Mouse (Mus musculus) forebrain, embryonic 16.5 days (tissue): ENCODE measurements at regions not wholly inside any gene's neighbourhood (a gene's known extent, or its start where the extent isn't known, plus 50 kb on each side); places are given as distances from the start of the nearest gene placed in this dataset.

ENCODE experiments used
- ATAC-seq: fragments of 200-750 bp; cut with Nextera tagmentation; 2 replicates; pipeline ENCODE4 v1.8.0; 2017; ENCODE audit warnings: mild to moderate bottlenecking, moderate library complexity
- H3K27ac ChIP-seq: fragments of 300-500 bp; sonication (generic); 2 replicates; pipeline ENCODE4 v1.5.1; 2014; ENCODE audit warnings: low read length, control low read depth
- H3K27me3 ChIP-seq: fragments of 300-500 bp; sonication (generic); replicated peaks from 2 replicates; pipeline ENCODE4 v1.6.1; 2014; ENCODE audit warnings: low read length; ENCODE audit not compliant: control insufficient read depth, insufficient read depth
- H3K36me3 ChIP-seq: fragments of 300-500 bp; sonication (generic); 2 replicates; pipeline ENCODE4 v1.6.1; 2014; ENCODE audit not compliant: control insufficient read depth, insufficient read depth
- H3K4me1 ChIP-seq: fragments of 300-500 bp; sonication (generic); replicated peaks from 2 replicates; pipeline ENCODE4 v1.6.1; 2014; ENCODE audit warnings: low read length; ENCODE audit not compliant: control insufficient read depth, insufficient read depth
- H3K4me2 ChIP-seq: fragments of 300-500 bp; sonication (generic); 2 replicates; pipeline ENCODE4 v1.6.1; 2014; ENCODE audit warnings: mild to moderate bottlenecking, low read length, control low read depth
- H3K4me3 ChIP-seq: fragments of 300-500 bp; sonication (generic); replicated peaks from 2 replicates; pipeline ENCODE4 v1.5.1; 2014; ENCODE audit warnings: mild to moderate bottlenecking, low read length, control low read depth
- H3K9ac ChIP-seq: fragments of 300-500 bp; sonication (generic); replicated peaks from 2 replicates; pipeline ENCODE4 v1.6.1; 2014; ENCODE audit warnings: low read depth, low read length, control low read depth
- H3K9me3 ChIP-seq: fragments of 300-500 bp; sonication (generic); 2 replicates; pipeline ENCODE4 v1.6.1; 2016; ENCODE audit warnings: low read length; ENCODE audit not compliant: control insufficient read depth
- WGBS: fragments of 180-500 bp; shearing (Covaris S2); extraction: QIAGEN DNeasy Blood & Tissue Kit; methylation state at CpG from one replicate; pipeline ENCODE4 v1.1.7; 2014; 5-methylcytosine and 5-hydroxymethylcytosine counted together

- Histone ChIP-seq H3K27ac (no peak overlapping the region), H3K36me3 (no peaks in the 10 kb centered on the region), H3K4me1 (peaks cover 6% of the 10 kb centered on the region; the same call in 1 of the 2 replicates), H3K4me2 (no peak overlapping the region), H3K9me3 (no peaks in the 10 kb centered on the region), H3K4me3 (no peak overlapping the region), H3K9ac (no peak overlapping the region), H3K27me3 (no peaks in the 10 kb centered on the region)
- peak; percentile 54 for ATAC-seq
- 33% methylated on average over 1 of the region's 1 CpGs for WGBS
Measured at GRCm38 (mm10) chr1:111355435-111355834, 378.1 kb upstream of the Cdh19 start.

DNA sequence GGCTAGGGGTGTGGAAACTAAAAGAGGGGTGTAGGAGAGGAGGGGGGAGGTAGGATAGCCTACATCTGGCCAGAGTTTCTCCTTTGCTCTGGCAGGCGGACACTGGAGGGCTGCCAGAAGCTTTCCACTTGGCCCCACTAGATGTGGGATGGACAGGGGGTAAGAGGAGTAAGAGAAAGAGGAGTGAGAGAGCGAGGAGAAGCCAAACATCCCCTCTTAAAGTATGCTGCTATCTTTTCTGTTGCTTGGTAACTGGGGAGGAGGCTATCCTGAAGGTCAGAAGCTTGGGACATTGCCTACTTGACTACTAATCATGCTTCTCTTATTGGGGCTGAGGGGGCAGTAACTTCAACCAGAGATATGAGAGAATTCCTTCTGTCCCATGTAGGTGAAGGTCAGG is 360.5 kb upstream of the Cdh19 start:
- H3K27ac ChIP-seq, result no peak overlapping the region
- H3K27me3 ChIP-seq, result no peaks in the 10 kb centered on the region
- H3K4me3 ChIP-seq, result no peak overlapping the region
- no peaks in the 10 kb centered on the region for H3K36me3 ChIP-seq
- WGBS, result 64% methylated on average over 2 of the region's 2 CpGs
- H3K9me3 ChIP-seq, result no peaks in the 10 kb centered on the region
- H3K9ac ChIP-seq, result no peak overlapping the region
- H3K4me1 ChIP-seq, result no peaks in the 10 kb centered on the region
- no peak for ATAC-seq
- no peak overlapping the region for H3K4me2 ChIP-seq

DNA sequence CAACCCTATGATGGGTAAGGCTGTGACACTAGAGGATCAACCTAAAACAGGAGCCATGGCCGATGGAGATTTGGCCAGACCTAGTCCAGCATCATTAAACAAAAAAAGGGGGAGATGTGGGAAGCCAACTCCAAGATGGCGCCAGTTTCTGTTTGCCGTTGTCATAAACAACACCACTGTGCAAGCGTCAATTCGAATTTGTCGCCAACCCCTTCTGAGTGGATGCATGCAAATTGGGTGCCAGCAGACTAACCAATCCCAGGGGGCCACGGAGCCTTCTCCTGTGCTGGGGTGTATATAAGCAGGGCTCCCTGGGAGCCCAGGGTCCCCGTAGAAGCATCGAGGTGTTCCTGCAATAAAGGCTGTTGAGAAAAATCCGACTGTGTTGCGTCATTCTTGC is 324.9 kb upstream of the Cdh19 start:
- Histone ChIP-seq H3K36me3 (no peaks in the 10 kb centered on the region), H3K9me3 (no peaks in the 10 kb centered on the region), H3K4me3 (no peak overlapping the region), H3K27me3 (no peaks in the 10 kb centered on the region), H3K4me1 (no peaks in the 10 kb centered on the region), H3K9ac (no peak overlapping the region), H3K27ac (no peak overlapping the region), H3K4me2 (no peak overlapping the region)
- ATAC-seq, result no peak
- 96% methylated on average over 11 of the region's 11 CpGs for WGBS

DNA sequence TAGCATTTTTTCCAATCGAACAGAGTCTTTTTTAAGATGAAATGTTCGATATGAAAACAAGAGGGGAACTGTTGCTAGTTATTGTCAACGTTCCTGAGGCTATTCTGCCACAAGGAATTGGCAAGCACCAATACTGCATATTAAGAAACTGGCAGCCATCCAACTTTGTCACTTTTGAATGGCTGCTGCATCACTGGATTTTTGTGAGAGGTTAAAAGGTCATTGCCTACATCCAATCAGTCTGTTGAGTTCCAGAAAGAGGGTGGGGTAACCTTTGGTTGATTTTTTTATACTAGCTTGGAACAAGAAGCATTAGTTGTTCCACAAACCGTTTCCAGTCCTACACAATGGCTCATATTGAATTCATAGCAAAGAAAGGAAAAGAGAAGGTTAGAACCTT is 309.0 kb upstream of the Cdh19 start:
- no peak overlapping the region for H3K4me3 ChIP-seq
- no peaks in the 10 kb centered on the region for H3K36me3 ChIP-seq
- ATAC-seq, result peak; percentile 63
- H3K9me3 ChIP-seq, result no peaks in the 10 kb centered on the region
- no peak overlapping the region for H3K4me2 ChIP-seq
- no peaks in the 10 kb centered on the region for H3K4me1 ChIP-seq
- H3K9ac ChIP-seq, result no peak overlapping the region
- 33% methylated on average over 4 of the region's 4 CpGs for WGBS
- no peaks in the 10 kb centered on the region for H3K27me3 ChIP-seq
- no peak overlapping the region for H3K27ac ChIP-seq

DNA sequence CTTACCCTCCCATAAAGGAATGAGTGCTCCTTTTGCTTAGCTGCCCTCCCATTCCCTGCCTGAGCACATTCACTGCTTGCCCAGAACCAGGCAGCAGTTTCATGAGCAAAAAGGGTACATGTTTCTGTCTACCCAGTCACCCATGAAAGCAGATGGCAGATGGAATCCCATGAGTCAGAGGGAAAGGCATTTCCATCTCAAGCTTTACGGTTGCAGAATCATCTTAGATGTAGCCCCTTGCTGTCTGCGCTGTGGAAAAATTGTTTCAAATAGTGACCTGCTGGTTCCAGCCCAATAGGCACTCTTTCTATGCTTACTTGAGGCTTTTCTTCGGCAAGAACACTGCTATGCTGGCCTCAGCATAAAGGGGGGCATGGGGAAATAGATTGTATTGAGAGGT is 308.5 kb upstream of the Cdh19 start:
- H3K9ac ChIP-seq, result no peak overlapping the region
- H3K4me1 ChIP-seq, result no peaks in the 10 kb centered on the region
- H3K4me2 ChIP-seq, result no peak overlapping the region
- WGBS, result 64% methylated on average over 3 of the region's 3 CpGs
- no peak overlapping the region for H3K27ac ChIP-seq
- no peaks in the 10 kb centered on the region for H3K9me3 ChIP-seq
- ATAC-seq, result peak; percentile 77
- no peaks in the 10 kb centered on the region for H3K36me3 ChIP-seq
- no peaks in the 10 kb centered on the region for H3K27me3 ChIP-seq
- no peak overlapping the region for H3K4me3 ChIP-seq

GRCm38 (mm10) chr1:111242814-111243213 is 265.4 kb upstream of the Cdh19 start:
- no peak overlapping the region for H3K9ac ChIP-seq
- no peak overlapping the region for H3K4me3 ChIP-seq
- ATAC-seq, result no peak
- H3K4me1 ChIP-seq, result no peaks in the 10 kb centered on the region
- H3K27ac ChIP-seq, result no peak overlapping the region
- H3K36me3 ChIP-seq, result no peaks in the 10 kb centered on the region
- no peaks in the 10 kb centered on the region for H3K27me3 ChIP-seq
- H3K4me2 ChIP-seq, result no peak overlapping the region
- H3K9me3 ChIP-seq, result no peaks in the 10 kb centered on the region

- Histone ChIP-seq H3K27ac (no peak overlapping the region), H3K4me2 (no peak overlapping the region), H3K9me3 (no peaks in the 10 kb centered on the region), H3K27me3 (no peaks in the 10 kb centered on the region), H3K36me3 (no peaks in the 10 kb centered on the region), H3K4me3 (no peak overlapping the region), H3K4me1 (no peaks in the 10 kb centered on the region), H3K9ac (no peak overlapping the region)
- ATAC-seq, result peak; percentile 83
- 68% methylated on average over 1 of the region's 1 CpGs for WGBS
Measured at GRCm38 (mm10) chr1:111242344-111242743, 265.0 kb upstream of the Cdh19 start.
